Mouse (Mus musculus): Measurements from ENCODE around the gene Mepce.
"Not testable (repeated sequence)": the region's sequence is repeated elsewhere in the genome, so short reads cannot be mapped to it uniquely, and the experiment has no call there.

Mepce gene

GRCm38 (mm10) chr5:137787151-137787928, at the start of gene Mepce, which contains the start of gene Zcwpw1:
TSS of gene Mepce (minus strand) at chr5:137787655.
TSS of gene Zcwpw1 (plus strand) at chr5:137787798.
- peak; percentile 96 to 97 for DNase-seq

- not testable (repeated sequence) for DNase-seq
Observed at GRCm38 (mm10) chr5:137837110-137837509, 49.7 kb upstream of the Mepce start.

- DNase-seq, result no peak
Observed at GRCm38 (mm10) chr5:137836611-137837010, 49.2 kb upstream of the Mepce start.

GRCm38 (mm10) chr5:137835966-137836520, 48.6 kb upstream of the Mepce start, which contains the start of gene Pilra:
TSS of gene Pilra (minus strand) at chr5:137836281.
- not testable (repeated sequence) for DNase-seq

GRCm38 (mm10) chr5:137833500-137833899, 46.0 kb upstream of the Mepce start:
- no peak for DNase-seq

- no peak for DNase-seq
Observed at GRCm38 (mm10) chr5:137831506-137831905, 44.1 kb upstream of the Mepce start.

GRCm38 (mm10) chr5:137831106-137831505, 43.7 kb upstream of the Mepce start:
- DNase-seq, result no peak

- DNase-seq, result no peak
Observed at GRCm38 (mm10) chr5:137830238-137830637, 42.8 kb upstream of the Mepce start.

- DNase-seq, result no peak
Observed at GRCm38 (mm10) chr5:137828694-137829093, 41.2 kb upstream of the Mepce start.

GRCm38 (mm10) chr5:137826421-137826820, 39.0 kb upstream of the Mepce start:
- DNase-seq, result no peak

- DNase-seq, result no peak
Observed at GRCm38 (mm10) chr5:137825971-137826370, 38.5 kb upstream of the Mepce start.

GRCm38 (mm10) chr5:137825030-137825429, 37.6 kb upstream of the Mepce start:
- no peak for DNase-seq

GRCm38 (mm10) chr5:137823455-137824045, 36.1 kb upstream of the Mepce start:
- DNase-seq, result no peak

- no peak for DNase-seq
Observed at GRCm38 (mm10) chr5:137822602-137823001, 35.1 kb upstream of the Mepce start.

GRCm38 (mm10) chr5:137822126-137822525, 34.7 kb upstream of the Mepce start:
- no peak for DNase-seq

GRCm38 (mm10) chr5:137817466-137818222, 30.2 kb upstream of the Mepce start:
- DNase-seq, result no peak

- DNase-seq, result no peak
Observed at GRCm38 (mm10) chr5:137808316-137808715, 20.9 kb upstream of the Mepce start.

GRCm38 (mm10) chr5:137806158-137806557, 18.7 kb upstream of the Mepce start:
- DNase-seq, result no peak

GRCm38 (mm10) chr5:137800917-137801316, 13.5 kb upstream of the Mepce start:
- no peak for DNase-seq

GRCm38 (mm10) chr5:137796606-137797005, 9.2 kb upstream of the Mepce start:
- DNase-seq, result no peak

- no peak for DNase-seq
Observed at GRCm38 (mm10) chr5:137791553-137791952, 4.1 kb upstream of the Mepce start.

GRCm38 (mm10) chr5:137788946-137789531, 1.6 kb upstream of the Mepce start:
- no peak for DNase-seq

- DNase-seq, result peak in 1 of 2 experiments; percentile 30
Observed at GRCm38 (mm10) chr5:137788171-137788570, 716 bp upstream of the Mepce start.
